Mouse (Mus musculus) CH12F3 (cell line): ENCODE data around the gene B230217C12Rik.

Source experiments
- in situ Hi-C: fragments of 300-500 bp; cut with MboI; formaldehyde crosslinking; loops from 2 replicates; pipeline ENCODE4 v1.14.3; 2020; ENCODE audit warnings: low sequenced_read_pairs

Gene B230217C12Rik

GRCm38 (mm10) chr11:97862148-97862547 lies 21.6 kb downstream of the B230217C12Rik start:
- in situ Hi-C loops: no loop called here

- in situ Hi-C loops: no loop called here
Measured at GRCm38 (mm10) chr11:97865421-97865820, 24.8 kb downstream of the B230217C12Rik start.

GRCm38 (mm10) chr11:97866091-97866888 lies 25.7 kb downstream of the B230217C12Rik start:
- in situ Hi-C loops: no loop called here

GRCm38 (mm10) chr11:97867591-97867990 lies 27.0 kb downstream of the B230217C12Rik start:
- in situ Hi-C loops: no loop called here

GRCm38 (mm10) chr11:97872378-97872777 lies 31.8 kb downstream of the B230217C12Rik start:
- in situ Hi-C loops: loop anchor here (10.0 kb wide), 1 partner anchor 78 kb away; the partner anchor contains the start of gene Lasp1

GRCm38 (mm10) chr11:97874396-97874795 lies 33.8 kb downstream of the B230217C12Rik start:
- in situ Hi-C loops: loop anchor here (10.0 kb wide), 1 partner anchor 80 kb away; the partner anchor contains the start of gene Lasp1

GRCm38 (mm10) chr11:97877341-97877740 lies 36.8 kb downstream of the B230217C12Rik start:
- in situ Hi-C loops: loop anchor here (10.0 kb wide), 1 partner anchor 83 kb away; the partner anchor contains the start of gene Lasp1

GRCm38 (mm10) chr11:97880362-97880761 lies 39.8 kb downstream of the B230217C12Rik start:
- in situ Hi-C loops: no loop called here

GRCm38 (mm10) chr11:97883542-97883917 lies 43.0 kb downstream of the B230217C12Rik start:
- in situ Hi-C loops: no loop called here

GRCm38 (mm10) chr11:97883918-97884600 lies 43.5 kb downstream of the B230217C12Rik start, which contains the start of gene Fbxo47:
Gene Fbxo47 (minus strand): TSS chr11:97884154.
- in situ Hi-C loops: no loop called here

- in situ Hi-C loops: no loop called here
Measured at GRCm38 (mm10) chr11:97884601-97885185, 44.1 kb downstream of the B230217C12Rik start.

GRCm38 (mm10) chr11:97885296-97885915 lies 44.8 kb downstream of the B230217C12Rik start:
- in situ Hi-C loops: no loop called here

- in situ Hi-C loops: loop anchor here (10.0 kb wide), 1 partner anchor 93 kb away; the partner anchor contains the start of gene Plxdc1
Measured at GRCm38 (mm10) chr11:97891821-97892220, 51.2 kb downstream of the B230217C12Rik start.
